Mouse (Mus musculus) kidney, adult 2 months (tissue): Measurements from ENCODE around the gene Uba6. TPM values are rescaled to one million over a fixed set of nuclear protein-coding genes. Genes with fewer than 3 reads are reported as not detected.

Experiments used
- DNase-seq: peaks from one replicate; pipeline ENCODE4 v3.0.0; 2021
- H3K27ac ChIP-seq: fragments of 200-500 bp; 2 replicates; pipeline ENCODE4 v1.5.1; 2012; ENCODE audit warnings: low read depth, low read length, control low read depth, inconsistent platforms; ENCODE audit not compliant: insufficient read depth
- H3K27me3 ChIP-seq: fragments of 200-500 bp; replicated peaks from 2 replicates; pipeline ENCODE4 v1.6.1; 2012; ENCODE audit warnings: mild to moderate bottlenecking, moderate library complexity, low read length, inconsistent platforms; ENCODE audit not compliant: control insufficient read depth, insufficient read depth
- H3K36me3 ChIP-seq: fragments of 200-500 bp; 2 replicates; pipeline ENCODE4 v1.6.1; 2012; ENCODE audit warnings: mild to moderate bottlenecking, moderate library complexity, low read length, inconsistent platforms; ENCODE audit not compliant: control insufficient read depth, insufficient read depth
- H3K4me1 ChIP-seq: fragments of 200-500 bp; 2 replicates; pipeline ENCODE4 v1.6.1; 2011; ENCODE audit warnings: low read length; ENCODE audit not compliant: control insufficient read depth, insufficient read depth
- H3K4me3 ChIP-seq: fragments of 200-500 bp; 2 replicates; pipeline ENCODE4 v1.5.1; 2011; ENCODE audit warnings: mild to moderate bottlenecking, low read depth, low read length, control low read depth; ENCODE audit not compliant: insufficient read depth
- CTCF ChIP-seq: fragments of 200-500 bp; conservative IDR thresholded peaks from 2 replicates; pipeline ENCODE4 v1.5.1; 2011; ENCODE audit warnings: low read depth, mild to moderate bottlenecking, control low read depth, low read length, moderate library complexity, mixed read lengths; ENCODE audit not compliant: insufficient read depth, insufficient read length
- POLR2A ChIP-seq: fragments of 200-500 bp; IDR thresholded peaks from one replicate; pipeline ENCODE4 v1.6.1; 2011; ENCODE audit warnings: low read depth, low read length, control low read depth
- WGBS: fragments of 180-500 bp; shearing (Covaris S2); methylation state at CpG from one replicate; pipeline ENCODE4 v1.1.7; 2018; 5-methylcytosine and 5-hydroxymethylcytosine counted together
- polyA plus RNA-seq: library from polyadenylated mRNA; depleted of rRNA; stranded (reverse); fragments of >200 nt; gene quantifications from 2 replicates; pipeline ENCODE4 v1.2.3, GENCODE M21; 2012; rRNA removed

Gene Uba6
- polyA plus RNA-seq, 1 experiment = 2.1 TPM

DNA sequence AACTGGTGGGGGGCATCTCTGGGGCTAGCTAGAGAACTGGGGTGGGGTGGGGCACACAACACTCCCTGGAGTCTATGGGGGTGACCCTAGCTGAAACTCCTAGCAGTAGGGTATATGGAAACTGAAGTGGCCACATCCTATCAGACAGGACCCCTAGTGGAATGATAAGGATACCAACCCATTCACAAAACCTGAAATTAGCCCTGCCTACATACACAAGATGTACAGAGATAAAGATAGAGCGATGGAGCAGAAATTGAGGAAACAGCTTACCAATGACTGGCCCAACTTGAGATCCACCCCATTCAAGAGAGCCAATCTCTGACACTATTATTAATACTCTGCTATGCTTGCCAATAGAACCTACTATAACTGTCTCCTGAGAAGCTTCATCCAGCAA is 109.1 kb downstream of the Uba6 start:
- 91% methylated on average over 1 of the region's 1 CpGs for WGBS
- Histone ChIP-seq H3K4me3 (no peak overlapping the region), H3K4me1 (peaks cover 4% of the 10 kb centered on the region; the same call in 1 of the 2 replicates), H3K36me3 (no peaks in the 10 kb centered on the region), H3K27ac (no peak overlapping the region), H3K27me3 (no peaks in the 10 kb centered on the region)
- no peak for DNase-seq
- TF ChIP-seq POLR2A = no peak
- no peak for TF ChIP-seq CTCF

Other genes starting within 250 kb of the Uba6 start
- 1.9 and 2.6 TPM in 2 replicates for gene Cenpc1, start 107.2 kb downstream of the Uba6 start, polyA plus RNA-seq
- gene Stap1, start 101.1 kb downstream of the Uba6 start, polyA plus RNA-seq = 0.49 and 0.97 TPM in 2 replicates
- gene Gnrhr, start 25.1 kb upstream of the Uba6 start, polyA plus RNA-seq = not detected in 2 replicates
- gene Tmprss11c, start 116.5 kb upstream of the Uba6 start, polyA plus RNA-seq = not detected in 2 replicates
- gene Tmprss11d, start 200.6 kb upstream of the Uba6 start, polyA plus RNA-seq = 0.03 TPM in 1 of 2 replicates, not detected in the other